Mouse (Mus musculus): ENCODE data around the gene Spata33.
"Not testable (repeated sequence)": the region's sequence is repeated elsewhere in the genome, so short reads cannot be mapped to it uniquely, and the experiment has no call there.

Spata33 gene

DNA sequence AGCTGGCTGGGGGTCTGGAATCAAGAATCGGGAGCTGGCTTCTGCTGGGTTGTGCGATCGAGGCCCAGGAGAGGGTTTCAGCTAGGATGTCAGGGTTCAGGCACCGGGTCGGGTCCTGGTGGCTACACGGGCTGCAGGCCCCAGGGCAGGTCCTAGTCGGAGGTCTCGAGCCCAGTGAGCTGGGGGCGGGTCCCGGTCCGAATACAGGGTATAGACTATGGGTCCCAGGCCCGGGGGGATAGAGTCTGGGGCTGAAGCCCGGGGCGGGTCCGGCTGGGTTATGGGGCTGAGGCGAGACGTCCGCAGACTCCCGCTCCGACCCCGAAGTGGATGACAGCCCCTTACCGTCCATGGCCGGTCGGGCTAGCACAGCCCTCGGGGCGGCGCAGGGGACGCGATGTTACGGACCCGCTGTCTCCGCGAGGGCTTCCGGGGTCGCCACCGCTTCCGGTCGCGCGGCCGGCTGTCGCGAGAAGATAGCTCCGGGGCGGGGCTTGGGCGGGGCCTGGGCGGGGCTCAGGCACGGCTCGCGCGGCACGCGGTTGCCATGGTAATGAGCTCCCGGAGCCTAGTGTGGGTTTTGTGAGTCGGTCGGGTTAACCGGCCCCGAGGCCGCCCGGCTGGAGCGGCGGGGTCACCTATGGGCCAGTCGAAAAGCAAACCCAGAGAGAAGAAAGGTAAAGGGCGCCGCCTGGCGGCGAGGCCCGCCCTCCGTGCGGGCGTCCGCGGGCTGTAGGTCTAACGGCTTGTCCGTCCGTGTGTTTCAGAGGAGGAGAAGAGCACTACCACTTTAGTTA, at the start of gene Spata33, which contains the start of gene Chmp1a:
Spata33 (plus strand) TSS at position 512 of the 797 bp plus-strand sequence.
Chmp1a (minus strand) TSS at position 443 of the 797 bp plus-strand sequence.
- peak; percentile 94 for DNase-seq (ENCODE audit: low spot score)

DNA sequence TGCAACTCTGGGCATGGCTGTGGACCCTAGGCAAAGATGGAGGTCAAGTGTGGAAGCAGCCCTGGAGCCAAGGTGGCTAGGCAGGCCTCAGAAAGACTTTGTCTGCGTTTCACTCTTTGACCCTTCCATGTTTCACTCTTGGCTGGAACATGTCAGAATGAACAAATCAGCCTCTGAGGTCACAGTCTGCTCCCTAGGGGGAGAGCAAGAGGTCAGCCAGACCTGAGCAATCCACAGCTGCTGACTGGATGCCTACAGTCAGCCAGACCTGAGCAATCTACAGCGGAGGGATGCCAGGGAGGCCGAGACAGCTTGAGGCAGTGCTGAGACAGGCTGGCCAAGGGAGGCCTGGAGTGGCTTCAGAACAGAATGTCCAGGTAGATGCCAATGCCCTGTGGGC, 31.2 kb upstream of the Spata33 start:
- DNase-seq (ENCODE audit: low spot score): peak; percentile 17

DNA sequence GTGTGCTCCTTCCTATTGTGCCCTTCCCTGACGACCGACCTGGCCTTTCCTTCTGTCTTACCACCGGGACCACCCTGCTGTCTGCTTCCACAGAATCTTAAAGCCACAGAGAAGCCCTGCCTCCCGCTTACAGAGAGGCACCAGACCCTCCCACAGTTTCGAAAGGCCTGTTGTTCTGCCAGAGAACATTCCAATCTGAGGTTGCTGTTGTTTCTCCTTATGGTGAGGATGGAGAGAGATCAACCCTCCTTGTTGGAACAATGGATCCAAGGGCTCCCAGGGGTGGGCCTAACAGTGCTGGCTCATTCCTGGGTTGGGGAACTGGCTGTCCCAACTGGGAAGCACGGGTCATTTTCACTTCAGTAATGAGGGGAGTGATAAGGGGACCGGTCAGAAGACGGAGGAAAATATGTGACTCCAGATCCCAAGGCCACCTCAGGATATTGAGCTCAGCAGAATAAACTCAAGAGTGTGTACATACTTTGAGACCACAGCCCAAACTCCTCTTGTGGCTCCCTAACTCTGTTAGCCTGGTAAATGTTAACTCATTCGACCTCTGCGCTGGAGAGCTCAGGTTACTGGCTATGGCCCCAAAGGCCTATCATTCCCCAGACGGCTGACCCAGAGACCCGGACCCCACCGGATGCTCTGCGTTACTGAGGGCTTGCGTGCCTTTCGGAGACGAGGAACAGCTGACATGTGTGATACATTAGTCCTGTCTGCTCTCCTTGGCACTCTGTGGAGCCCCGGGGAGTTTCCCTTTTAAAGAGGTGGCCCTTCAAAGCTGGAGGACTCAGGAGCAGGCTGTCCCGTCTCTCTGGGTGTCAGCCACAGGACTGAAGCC, 26.8 kb upstream of the Spata33 start, which contains the start of gene Dpep1:
Dpep1 (plus strand) TSS at position 677 of the 844 bp plus-strand sequence.
- no peak for DNase-seq (ENCODE audit: low spot score)

GRCm38 (mm10) chr8:123188006-123188405, 24.6 kb upstream of the Spata33 start:
- no peak for DNase-seq (ENCODE audit: low spot score)

- DNase-seq (ENCODE audit: low spot score): no peak
These were observed 23.8 kb upstream of the Spata33 start for GRCm38 (mm10) chr8:123188841-123189240.

DNA sequence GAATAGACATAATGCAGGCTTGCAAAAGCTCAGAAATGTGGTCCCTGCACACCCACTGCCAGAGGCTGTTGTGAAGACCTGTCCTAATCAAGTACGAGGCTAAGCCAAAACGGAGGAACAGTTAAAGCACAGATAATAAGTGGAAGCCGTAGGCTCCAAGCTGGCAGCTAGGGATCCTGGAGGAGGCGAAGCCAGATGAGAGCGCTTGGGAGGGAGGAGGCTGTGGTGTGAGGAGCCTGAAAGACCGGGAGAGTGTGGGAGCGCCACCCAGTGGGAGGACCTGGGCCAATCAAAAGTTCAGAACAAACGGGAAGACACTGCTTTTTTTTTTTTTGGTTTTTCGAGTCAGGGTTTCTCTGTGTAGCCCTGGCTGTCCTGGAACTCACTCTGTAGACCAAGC, 22.0 kb upstream of the Spata33 start:
- DNase-seq (ENCODE audit: low spot score): peak; percentile 45

GRCm38 (mm10) chr8:123191908-123192307, 20.7 kb upstream of the Spata33 start:
- no peak for DNase-seq (ENCODE audit: low spot score)

DNA sequence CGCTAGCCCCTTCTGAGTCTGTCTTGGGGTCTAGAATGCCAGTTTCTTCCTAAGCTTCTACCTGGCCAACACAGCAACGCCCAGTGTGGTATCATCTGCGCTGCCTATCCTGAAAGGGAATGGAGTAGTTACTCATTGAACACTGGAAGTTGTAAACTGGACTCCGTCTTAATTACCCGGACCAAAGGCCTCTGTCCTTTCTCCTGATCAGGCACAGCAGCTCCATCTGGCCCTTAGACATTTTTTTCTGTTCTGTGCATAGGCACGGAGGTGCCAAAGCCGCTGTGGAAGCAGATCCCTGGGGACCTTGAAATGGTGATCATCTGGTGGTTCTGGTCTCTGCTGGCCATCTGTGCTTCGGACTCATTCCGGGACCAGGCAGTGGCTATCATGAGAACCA, 18.9 kb upstream of the Spata33 start:
- DNase-seq (ENCODE audit: low spot score): peak; percentile 42

- not testable (repeated sequence) for DNase-seq (ENCODE audit: low spot score)
These were observed 15.6 kb upstream of the Spata33 start for GRCm38 (mm10) chr8:123197016-123197415.

- DNase-seq (ENCODE audit: low spot score): no peak
These were observed 12.8 kb upstream of the Spata33 start for GRCm38 (mm10) chr8:123199864-123200263.

- DNase-seq (ENCODE audit: low spot score): peak; percentile 76
These were observed 10.3 kb upstream of the Spata33 start for GRCm38 (mm10) chr8:123202288-123202687.

DNA sequence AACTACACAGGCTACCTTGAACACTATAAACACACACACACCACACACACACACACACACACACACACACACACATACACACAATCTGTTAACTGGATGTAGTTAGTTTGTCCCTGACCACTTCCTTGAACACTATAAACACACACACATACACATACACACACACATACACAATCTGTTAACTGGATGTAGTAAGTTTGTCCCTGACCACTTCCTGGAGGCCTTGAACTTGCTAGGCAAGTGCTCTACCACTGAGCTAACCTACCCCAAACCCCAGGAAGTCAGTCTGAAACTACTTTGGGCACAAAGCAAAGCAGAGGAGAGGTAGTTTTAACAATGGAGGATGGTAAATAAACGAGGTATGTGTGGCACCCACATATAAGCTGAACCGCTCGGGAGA, 9.1 kb upstream of the Spata33 start:
- DNase-seq (ENCODE audit: low spot score): no peak

- DNase-seq (ENCODE audit: low spot score): no peak
These were observed 756 bp upstream of the Spata33 start for GRCm38 (mm10) chr8:123211876-123212275.

GRCm38 (mm10) chr8:123213118-123213772, 613 bp downstream of the Spata33 start:
- no peak for DNase-seq (ENCODE audit: low spot score)

GRCm38 (mm10) chr8:123215430-123215829, 2.8 kb downstream of the Spata33 start:
- no peak for DNase-seq (ENCODE audit: low spot score)

- peak; percentile 53 for DNase-seq (ENCODE audit: low spot score)
These were observed 8.3 kb downstream of the Spata33 start for GRCm38 (mm10) chr8:123220917-123221316.

GRCm38 (mm10) chr8:123224278-123225266, 11.9 kb downstream of the Spata33 start, which contains the start of gene Cdk10:
Gene Cdk10 (plus strand): TSS chr8:123224842.
- peak; percentile 92 for DNase-seq (ENCODE audit: low spot score)

GRCm38 (mm10) chr8:123228416-123228815, 15.8 kb downstream of the Spata33 start:
- no peak for DNase-seq (ENCODE audit: low spot score)

GRCm38 (mm10) chr8:123230326-123230725, 17.7 kb downstream of the Spata33 start:
- DNase-seq (ENCODE audit: low spot score): not testable (repeated sequence)

DNA sequence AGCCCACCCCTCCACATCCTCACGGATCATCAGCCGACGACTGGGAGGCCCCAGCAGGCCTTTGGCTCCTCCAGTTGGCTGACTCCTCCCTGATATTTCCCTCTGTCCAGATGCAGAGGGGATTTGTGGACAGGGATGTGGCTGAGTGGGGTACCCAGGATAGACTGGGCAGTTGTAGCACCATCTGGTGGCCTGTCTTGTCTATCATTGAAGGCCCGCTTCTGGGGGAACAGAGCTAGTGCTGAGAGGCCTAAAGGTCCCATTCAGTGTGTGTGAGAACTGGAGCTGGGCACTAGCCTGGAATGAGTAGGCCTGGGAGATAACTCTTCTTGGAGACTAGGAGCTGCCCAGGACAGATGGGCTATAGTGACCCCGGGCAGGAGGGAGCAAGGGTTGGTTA, 19.1 kb downstream of the Spata33 start:
- no peak for DNase-seq (ENCODE audit: low spot score)

- no peak for DNase-seq (ENCODE audit: low spot score)
These were observed 19.9 kb downstream of the Spata33 start for GRCm38 (mm10) chr8:123232553-123232952.

Measured in MN1 (cell line).